Mouse (Mus musculus): ENCODE data around the gene Chid1.
A peak's percentile ranks its signal among the peaks of the same experiment; 100 is the strongest.

The Chid1 gene

GRCm38 (mm10) chr7:141475011-141475804 is 64.4 kb downstream of the Chid1 start, which contains the start of the genes Polr2l and Tspan4:
Gene Polr2l, minus strand, starts transcription at chr7:141475132.
Gene Tspan4, plus strand, starts transcription at chr7:141475240.
- DNase-seq: peak; percentile 82 to 84

- DNase-seq: no peak
These were observed 65.5 kb downstream of the Chid1 start for GRCm38 (mm10) chr7:141474160-141474559.

GRCm38 (mm10) chr7:141472763-141473162 is 66.9 kb downstream of the Chid1 start:
- no peak for DNase-seq

- DNase-seq: no peak
These were observed 67.4 kb downstream of the Chid1 start for GRCm38 (mm10) chr7:141472226-141472625.

GRCm38 (mm10) chr7:141471236-141471635 is 68.4 kb downstream of the Chid1 start:
- DNase-seq: no peak

- DNase-seq: no peak
These were observed 69.1 kb downstream of the Chid1 start for GRCm38 (mm10) chr7:141470637-141470944.

- no peak for DNase-seq
These were observed 69.6 kb downstream of the Chid1 start for GRCm38 (mm10) chr7:141469901-141470636.

- DNase-seq: peak in 1 of 2 experiments; percentile 11
These were observed 70.3 kb downstream of the Chid1 start for GRCm38 (mm10) chr7:141469352-141469751.

- peak; percentile 81 to 86 for DNase-seq
These were observed 71.0 kb downstream of the Chid1 start for GRCm38 (mm10) chr7:141468522-141469211.

GRCm38 (mm10) chr7:141468164-141468521 is 71.5 kb downstream of the Chid1 start:
- peak; percentile 49 to 51 for DNase-seq

- peak; percentile 92 to 95 for DNase-seq
These were observed 72.2 kb downstream of the Chid1 start, which contains the start of gene Cd151 for GRCm38 (mm10) chr7:141467230-141468030. Gene Cd151, plus strand, starts transcription at chr7:141467392.

- no peak for DNase-seq
These were observed 73.0 kb downstream of the Chid1 start for GRCm38 (mm10) chr7:141466607-141467148.

GRCm38 (mm10) chr7:141466045-141466394 is 73.6 kb downstream of the Chid1 start:
- peak; percentile 62 to 68 for DNase-seq

GRCm38 (mm10) chr7:141465388-141466044 is 74.1 kb downstream of the Chid1 start:
- DNase-seq: peak in 1 of 2 experiments; percentile 15

GRCm38 (mm10) chr7:141464603-141465201 is 75.0 kb downstream of the Chid1 start:
- DNase-seq: peak; percentile 72 to 78

GRCm38 (mm10) chr7:141463824-141464602 is 75.6 kb downstream of the Chid1 start:
- peak; percentile 91 to 92 for DNase-seq

- DNase-seq: peak; percentile 89 to 93
These were observed 77.3 kb downstream of the Chid1 start for GRCm38 (mm10) chr7:141462333-141462821.

GRCm38 (mm10) chr7:141461521-141462332 is 77.9 kb downstream of the Chid1 start:
- peak; percentile 53 to 57 for DNase-seq

Data from lung, adult 18-20 months (tissue).